Mouse (Mus musculus) urinary bladder, postnatal 4 days (tissue): ENCODE data around the gene Nav3.

Source experiments
- DNase-seq, 2 experiments: peaks; one replicate each; pipeline ENCODE4 v3.0.0; 2021 to 2022; ENCODE audit warnings: low spot score in 2 of 2

Nav3 gene

DNA sequence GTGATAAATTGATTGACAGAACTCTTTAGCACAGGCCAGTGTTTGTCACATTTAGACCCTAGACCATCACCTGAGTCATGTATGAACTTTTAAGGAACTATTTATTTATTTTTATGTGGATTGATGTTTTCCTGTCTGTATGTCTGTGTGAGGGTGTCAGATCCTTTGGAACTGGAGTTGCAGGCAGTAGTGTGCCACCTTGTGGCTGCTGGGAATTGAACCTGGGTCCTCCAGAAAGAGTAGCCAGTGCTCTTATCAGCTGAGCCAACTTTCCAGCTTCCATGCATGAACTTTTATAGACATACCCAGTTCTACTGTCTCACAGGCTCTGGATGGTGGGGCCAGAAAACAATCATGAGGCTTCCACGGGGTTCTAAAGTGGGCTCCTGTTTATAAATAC lies 536.5 kb downstream of the Nav3 start:
- DNase-seq: no peak

DNA sequence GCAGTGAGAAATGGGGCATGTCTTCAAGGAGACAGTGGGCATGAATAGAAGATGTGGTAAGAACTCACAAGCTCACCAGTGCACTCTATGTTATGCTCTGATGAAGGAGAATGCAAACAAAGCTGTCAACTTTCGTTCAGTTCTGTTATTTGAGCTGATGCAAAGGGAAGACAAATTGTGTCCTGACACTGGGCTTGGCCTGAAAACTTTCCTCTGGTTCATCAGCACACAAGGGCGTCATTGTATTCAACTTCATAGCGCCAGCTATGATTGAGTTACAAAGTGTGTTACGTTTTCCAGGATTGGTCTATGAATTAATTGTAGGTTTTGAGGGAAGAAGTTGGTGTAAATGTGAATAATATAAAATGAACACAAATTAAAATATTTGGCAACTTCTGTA lies 548.8 kb downstream of the Nav3 start:
- no peak for DNase-seq

DNA sequence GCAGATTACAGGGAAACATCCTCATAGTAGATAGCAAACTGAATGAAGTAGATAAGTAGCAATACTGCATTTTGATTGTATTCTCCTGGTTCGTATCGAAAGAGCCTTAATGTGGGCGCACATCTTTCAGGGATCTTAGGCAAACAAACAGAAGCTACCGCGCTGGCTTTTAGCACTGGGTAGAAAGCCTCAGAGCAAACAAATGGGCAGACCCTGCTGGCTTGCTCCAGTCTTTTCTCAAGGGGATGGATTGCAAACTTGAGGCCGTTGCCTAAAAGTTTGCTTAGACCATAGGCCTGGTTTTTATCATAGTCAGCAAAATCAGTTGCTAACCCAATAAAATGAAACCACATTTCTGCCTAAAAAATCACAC lies 549.6 kb downstream of the Nav3 start:
- DNase-seq: no peak

DNA sequence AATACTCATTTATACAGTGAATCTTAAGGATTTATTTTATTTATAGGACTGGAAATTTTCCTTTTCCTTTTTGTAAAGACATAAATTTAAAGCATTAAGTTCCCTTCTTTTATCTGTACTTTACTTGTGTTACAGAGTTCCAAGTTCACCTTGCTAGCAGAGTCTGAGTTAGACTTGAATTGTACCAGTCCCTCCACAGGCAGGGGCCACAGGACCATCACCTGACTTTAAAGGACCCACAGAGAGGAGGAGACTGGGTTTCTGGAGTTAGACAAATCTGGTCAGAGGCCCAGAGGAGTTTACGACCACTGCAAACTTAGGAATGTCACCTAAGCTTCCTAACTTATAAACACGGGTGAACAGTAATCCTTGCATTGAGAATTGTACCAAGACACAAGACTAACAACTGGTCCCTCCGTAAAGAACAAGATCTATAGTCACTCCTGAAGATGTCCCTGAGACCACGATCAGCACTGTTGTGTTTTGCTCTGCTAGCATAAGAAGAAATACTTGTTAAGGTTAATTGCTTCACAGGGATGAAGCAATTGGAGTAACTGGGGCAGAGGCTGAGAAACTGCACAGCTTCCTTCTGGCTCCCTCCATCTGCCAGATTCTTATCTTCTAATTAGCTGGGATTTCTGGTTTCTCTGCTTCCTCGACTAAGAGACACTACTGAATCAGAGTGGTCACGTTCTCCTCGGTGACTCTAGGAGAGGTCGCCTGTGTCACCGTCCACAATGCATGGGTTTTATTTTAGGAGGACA lies 550.2 kb downstream of the Nav3 start:
- DNase-seq: no peak

DNA sequence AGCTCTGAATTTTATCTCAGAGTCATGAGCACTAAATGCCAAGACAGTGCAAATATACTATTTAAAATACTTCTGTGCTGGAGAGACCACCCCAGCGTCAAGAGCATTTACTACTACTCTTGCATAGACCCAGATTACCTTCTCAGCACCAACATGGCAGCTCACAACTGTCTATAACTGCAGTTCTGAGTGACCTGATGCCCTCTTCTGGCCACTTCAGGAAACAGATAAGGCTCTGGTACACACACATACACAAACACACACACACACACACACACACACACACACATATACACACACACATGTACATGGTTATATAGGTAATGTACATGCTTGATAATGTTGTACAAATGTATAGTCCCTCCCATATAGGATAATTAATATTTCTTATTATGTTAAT lies 551.2 kb downstream of the Nav3 start:
- DNase-seq: no peak

DNA sequence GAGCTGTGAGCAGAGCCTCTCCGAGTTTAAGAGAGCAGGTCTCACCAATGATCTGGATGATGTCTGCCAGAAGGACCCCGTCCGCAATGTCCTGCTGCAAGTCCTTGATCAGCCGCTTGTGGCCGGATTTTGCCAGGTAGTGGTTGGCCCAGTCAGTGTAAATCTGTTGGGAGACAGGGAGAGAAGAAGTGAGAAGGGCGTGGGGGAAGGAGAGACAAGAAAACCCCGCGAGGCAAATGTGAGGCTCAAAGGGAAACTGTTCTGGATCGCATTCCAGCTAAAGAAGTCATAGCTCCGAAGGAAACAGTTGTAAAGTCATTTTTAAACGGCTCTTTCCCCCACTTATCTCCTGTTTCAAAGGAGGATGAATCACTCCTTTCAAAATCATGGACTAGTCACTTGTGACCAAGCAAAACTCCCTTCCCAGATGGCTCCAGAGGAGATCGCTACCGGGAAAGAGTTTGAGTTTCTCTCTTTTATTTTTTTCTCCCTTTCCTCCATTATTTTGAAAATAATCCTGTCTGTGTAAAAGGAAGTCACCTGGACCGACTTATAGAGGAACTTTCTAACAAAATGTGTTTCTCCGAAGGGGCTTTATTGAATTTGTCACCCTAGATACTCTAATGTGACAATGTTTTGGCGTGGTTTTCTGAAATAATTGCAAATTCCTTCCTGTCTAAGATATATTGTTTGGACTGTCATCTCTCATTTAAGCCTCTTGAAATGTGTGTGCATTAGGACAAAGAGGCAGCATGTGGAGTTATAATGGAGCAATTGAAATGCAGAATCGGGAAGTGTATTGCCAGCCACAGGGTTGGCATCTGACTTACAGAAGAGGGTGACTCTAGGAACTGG lies 552.1 kb downstream of the Nav3 start:
- DNase-seq: no peak

DNA sequence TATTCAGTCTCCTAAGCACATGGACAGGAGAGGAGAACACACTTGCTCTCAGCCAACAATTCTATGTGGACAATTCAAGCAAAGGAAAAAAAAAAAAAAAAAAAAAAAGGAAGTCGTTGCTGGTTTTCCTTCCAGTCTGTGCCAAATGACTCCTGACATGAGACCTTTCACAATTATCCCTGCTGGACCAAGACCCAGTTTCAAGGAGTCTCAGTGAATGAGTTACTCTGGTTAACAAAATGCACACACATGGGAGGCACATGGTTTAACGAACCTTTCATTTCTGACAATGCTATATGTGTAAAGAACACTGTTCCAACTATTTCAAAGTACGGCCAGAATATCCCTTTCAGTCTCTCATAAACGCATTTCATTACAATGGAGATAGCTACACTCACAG lies 552.8 kb downstream of the Nav3 start:
- no peak for DNase-seq

DNA sequence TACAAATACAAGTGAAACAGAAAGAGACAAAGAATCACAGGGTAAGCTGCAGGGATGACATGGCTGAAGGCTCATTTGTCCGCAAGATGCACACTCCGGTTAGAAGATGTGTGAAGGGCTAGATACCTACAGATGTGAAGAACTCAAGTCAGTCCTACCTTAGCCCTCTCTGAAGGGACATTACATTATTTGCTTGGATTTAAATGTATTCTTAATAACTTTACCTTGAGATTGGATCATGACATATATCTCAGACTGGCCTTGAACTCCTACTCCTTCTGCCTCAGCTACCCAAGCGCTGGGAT lies 566.9 kb downstream of the Nav3 start:
- DNase-seq: no peak

DNA sequence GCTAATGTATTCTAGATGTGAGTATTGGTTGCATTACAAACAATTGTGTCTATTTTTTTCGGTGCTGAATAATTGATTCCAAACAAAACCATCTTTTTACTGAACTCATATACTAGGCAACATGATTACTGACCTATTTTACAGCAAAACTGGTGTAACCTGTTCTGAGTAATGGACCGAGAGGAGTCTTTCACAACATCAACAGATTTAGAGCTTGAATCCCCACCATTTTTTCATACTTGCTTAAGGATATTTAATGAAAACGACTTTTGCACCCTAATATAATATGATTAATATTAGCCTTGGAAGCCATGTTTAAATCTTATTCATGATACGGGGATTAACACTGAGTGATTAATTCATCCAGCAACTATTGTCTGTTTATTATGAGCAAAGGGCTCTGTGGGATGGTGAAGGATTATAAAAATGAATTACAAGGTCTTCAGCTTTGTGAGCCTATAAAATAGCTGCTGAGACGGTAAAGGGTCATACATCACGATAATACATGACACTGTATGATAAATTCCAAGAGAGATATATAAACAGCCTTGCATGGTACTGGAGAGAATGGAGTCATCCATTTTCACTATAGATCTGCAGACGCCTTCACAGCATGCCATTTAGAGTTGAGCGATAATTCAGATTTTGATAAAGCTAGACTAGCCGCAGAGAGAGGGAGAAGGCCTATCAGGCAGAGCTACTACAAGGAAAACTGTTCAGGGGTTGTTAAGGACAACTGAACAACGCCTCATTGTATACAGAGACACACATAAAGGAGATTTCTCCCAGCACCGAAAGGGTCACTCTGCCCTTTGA lies 567.4 kb downstream of the Nav3 start:
- DNase-seq: no peak

DNA sequence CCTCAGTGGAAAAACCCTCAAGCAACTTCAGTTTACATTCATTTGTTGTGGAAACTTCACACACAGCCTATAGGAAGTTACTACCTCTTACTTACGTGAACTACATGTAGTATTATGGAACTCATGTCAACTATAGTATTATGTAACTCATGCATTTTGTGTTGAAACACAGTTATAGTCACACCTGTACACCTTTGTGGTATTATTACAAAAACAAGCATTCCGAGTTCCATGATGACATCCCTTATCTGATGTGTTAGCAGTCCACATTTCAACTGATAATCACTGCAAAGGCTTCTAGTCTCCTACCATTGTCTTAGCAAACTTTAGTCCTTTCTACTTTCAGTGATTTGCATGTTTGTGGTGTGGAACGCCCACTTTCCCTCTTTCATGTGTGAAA lies 568.8 kb downstream of the Nav3 start:
- no peak for DNase-seq

DNA sequence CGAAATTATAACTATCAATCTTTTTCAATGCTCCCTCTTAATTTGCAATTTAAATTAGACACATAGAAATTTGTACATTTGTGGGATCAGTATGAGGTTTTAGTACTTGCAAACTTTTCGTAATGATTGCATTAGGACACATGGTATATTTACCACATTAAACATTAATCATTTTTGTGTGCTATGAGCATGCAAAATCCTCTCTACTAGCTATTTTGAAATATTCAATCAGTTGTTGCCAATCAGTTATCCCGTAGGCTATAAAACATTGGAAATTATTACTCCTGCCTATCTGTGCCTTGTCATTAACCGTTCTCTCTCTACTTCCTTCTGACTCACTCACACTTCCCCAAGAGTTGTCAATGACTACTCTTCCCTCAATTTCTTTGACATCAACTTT lies 579.9 kb downstream of the Nav3 start:
- DNase-seq: no peak

DNA sequence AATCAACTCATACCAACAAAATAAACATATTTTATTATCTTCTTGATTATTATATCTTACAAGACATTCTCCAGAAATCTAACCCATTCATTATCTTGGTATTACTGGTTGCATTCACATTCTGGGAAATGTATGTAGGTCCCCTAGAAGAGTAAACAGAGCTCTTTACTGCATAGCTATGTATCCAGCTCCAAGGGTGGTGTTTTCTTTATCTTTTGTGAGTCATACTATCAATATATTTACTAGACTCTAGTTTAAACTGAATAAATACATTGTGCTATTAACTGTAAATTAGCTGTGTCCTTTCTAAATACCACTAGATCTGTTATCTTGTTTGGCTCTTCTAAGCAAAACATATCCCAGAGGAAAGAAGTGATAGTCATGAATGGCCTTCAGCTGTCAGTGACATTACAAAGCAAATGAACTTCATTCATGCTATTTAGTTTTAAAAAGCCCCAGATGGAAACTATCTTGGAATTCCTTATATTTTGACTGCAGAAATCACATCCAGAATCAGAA lies 580.6 kb downstream of the Nav3 start:
- DNase-seq: no peak

DNA sequence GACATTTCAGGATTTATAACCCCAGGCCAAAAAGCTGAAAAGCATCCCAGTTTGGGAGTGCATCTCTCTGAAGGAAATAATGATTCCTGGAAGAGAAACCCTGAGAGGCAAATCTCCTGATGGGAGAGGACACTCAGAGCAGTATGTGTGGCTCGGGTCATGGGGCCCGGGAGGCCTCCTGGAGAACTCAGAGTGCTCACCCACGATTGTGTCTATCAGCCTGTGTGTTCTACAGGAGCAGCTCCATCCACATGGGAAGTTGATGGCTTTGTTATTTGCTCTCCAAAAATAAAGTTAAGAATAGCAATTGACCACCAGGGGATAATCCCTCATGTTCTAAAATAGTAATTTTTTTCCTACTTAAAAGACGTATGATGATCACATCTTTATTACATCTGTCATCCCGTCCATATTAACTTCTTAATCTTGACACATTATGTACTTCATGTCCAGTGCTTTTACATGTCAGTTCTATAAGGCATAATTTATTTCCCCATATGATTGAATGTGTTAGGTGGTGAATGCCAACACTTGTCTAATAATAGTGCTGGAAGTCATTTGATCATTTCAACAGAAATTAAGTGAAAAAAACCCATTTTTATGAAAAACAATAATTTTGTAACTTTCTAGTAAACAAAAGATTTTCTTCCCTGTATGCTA lies 581.2 kb downstream of the Nav3 start:
- no peak for DNase-seq

DNA sequence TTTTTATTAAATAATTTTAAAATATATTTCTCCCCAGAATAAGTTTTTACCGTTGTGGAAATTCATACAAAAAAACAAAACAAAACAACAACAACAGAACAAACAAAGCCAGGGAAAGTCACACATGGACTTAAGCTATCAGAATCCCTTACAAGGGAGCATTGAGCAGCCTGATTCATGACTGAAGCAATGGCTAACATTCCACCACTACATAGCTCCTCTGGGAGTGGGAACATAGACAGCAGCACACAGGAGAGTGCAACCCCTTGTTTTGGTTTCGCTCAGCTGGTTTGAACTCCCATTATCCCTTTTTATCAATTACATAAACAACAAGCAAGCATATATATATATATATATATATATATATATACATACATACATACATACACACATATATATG lies 589.9 kb downstream of the Nav3 start:
- DNase-seq: no peak

DNA sequence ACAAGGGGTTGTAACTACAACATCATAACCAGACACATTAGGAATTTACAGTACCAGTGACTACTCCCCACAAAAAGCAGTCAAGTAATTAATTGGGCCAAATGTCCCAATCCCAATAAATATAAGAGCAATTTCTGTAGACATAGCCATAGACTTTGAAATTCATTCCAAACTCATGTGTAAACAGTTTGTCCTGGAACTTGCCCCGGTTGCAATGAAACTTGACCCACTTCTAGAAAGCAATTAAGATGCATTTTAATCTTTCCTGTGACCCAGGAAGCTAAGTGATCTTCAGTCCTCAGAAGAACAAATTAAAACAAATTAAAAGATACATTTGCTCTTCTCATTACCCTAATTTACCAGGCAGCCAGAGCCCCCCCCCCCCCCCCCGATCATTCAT lies 590.6 kb downstream of the Nav3 start:
- no peak for DNase-seq

DNA sequence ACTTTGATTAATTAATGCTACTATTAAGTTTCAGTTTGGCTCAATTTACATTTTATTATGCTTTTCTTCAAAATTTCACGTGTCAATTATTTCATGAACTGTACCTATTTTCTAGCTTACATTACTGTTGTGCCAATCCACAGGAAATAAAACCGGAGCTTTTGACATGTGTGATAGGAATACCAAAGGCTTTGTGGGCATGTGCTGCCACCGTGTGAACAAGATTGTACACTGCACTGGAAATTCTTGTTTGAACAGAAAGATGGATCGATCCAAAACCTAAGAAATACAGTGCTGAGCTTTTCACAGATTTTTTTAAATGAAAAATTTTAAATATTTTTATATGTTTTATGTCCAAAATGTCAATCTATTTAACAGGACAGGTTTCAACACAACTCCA lies 591.3 kb downstream of the Nav3 start:
- DNase-seq: no peak

DNA sequence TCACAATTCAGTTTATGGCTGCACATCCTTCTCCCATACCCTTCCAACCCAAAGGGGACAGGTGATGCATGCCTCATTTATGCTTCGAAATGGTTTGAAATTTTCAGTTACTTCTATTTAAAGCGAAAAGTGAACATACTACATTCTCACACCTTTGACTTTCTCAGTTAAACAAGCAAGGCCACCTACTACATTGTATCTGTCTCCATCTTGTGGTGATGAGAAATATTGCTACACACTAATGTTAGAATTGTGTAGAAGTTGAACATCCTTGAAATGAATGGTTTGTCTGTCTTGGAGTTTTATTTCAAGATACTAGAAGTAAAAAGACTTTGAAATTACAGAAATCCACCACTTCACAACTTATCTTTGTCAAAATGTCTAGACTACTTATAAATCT lies 594.7 kb downstream of the Nav3 start:
- no peak for DNase-seq

DNA sequence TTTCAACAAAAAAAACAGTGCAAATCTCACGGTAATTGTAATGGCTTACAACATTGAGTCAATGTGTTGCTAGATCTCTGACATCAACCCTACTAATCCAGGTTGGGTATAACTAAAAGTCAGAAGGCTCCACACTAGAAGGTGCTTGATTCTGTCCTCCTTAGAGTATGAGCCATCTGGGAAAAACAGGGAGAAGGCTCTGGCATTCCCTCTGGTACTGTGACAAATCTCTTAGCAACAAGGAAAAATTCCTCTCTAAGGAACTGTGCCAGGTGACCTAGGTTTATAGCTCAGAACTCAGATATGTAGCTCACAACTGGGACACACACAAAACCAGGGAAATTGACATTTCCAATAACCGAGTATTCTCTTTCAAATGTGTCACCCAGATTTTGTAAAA lies 597.4 kb downstream of the Nav3 start:
- no peak for DNase-seq

DNA sequence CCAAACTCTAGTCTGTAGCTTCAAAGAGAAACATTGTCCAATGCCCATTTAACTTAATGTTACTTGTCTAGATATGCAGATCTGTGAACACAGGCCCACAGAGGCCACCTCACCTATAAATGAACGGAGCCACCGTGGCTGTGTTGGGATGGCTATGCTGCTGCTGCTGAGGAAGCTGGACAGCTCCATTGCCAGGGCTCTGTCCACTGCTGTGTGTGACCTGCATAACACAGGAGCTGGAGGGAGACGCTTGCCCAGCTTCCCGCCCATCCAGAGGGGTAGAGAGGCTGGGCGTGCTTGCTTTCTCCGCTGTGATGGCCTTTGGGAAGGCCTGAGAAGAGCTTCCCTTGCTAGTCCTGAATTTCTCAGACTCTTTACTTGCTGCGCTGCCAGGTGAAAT lies 603.6 kb downstream of the Nav3 start:
- DNase-seq: no peak

DNA sequence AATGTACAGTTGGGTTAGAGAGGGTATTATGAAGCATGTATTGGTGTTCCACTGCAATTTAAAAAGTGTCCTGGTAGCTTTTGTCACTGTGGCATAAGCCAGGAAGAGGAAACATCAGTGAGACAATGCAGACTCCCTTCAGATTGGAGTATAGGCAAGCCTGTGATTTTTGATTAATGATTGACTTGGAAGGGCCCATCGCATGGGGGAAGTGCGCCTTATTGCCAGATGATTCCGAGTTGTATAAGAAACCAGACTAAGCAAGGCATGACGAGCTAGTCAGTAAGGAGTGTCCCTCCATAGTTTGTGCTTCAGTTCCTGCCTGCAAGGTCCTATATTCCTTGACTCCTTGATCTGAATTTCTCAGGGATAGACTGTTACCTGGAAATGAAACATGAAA lies 608.4 kb downstream of the Nav3 start:
- DNase-seq: no peak

DNA sequence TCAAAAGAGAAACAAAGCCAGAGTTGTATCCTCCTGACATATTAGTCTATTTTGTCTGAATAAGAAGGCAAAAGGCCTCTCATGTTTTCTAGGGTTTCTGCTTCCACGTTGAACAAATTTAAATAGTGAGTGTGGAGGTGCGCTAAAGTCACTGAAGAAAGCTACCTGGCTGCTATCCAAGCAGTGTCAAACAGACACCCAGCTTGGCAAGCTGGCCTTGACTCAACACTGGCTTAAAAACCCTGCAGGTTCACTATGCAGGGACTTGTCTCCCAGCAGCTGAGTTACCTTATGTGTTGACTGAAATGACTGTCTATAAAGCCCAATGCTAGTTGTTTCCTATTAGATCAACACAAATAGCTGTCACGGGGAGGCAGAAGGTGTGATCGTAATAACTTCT lies 612.3 kb downstream of the Nav3 start:
- no peak for DNase-seq

DNA sequence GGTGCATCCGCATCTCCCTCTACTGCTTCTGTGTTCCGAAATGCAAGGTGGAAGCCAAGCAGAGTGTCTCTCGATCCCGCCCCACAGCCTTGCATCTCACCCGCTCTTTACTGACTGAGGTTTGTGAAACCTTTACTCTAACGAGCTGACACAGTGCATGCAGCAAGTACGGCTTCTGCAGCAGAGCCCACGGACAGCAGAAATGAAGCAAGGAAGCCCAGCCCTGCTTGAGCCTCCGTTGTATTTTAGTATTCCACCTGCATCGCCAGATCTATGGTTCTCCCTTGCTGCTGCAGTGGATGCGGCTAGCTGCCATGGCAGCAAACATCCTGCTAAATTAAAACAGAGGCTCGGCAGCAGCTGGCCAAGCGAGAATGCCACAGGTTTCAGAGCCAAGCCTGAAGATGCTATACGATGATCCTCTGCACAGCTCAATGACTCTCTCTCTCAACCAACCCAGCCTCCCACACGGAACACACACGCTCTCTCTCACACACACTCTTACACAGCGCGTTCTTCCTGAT lies 623.2 kb downstream of the Nav3 start:
- DNase-seq: no peak
